Mouse (Mus musculus): ENCODE results near the gene Ctsl.
A peak's percentile ranks its signal among the peaks of the same experiment; 100 is the strongest.

Ctsl gene

DNA sequence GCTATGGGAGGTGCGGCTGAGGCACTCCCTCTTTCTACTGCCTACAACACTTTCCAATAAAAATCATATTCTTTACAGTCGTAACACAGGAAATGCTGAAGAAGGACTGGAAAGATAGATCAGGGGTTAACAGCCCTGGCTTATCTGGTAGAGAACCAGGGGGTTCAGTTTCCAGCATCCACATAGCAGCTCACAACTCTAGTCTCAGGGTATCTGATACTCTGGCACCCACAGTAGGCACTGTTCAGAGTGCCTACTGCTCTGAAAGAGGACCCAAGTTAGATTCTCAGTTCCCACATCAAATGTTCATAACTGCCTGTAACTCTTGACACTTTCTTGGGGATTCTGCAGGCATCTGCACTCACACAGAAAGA, 57.8 kb downstream of the Ctsl start:
- DNase-seq (ENCODE audit: low read depth, low spot score) = no peak

DNA sequence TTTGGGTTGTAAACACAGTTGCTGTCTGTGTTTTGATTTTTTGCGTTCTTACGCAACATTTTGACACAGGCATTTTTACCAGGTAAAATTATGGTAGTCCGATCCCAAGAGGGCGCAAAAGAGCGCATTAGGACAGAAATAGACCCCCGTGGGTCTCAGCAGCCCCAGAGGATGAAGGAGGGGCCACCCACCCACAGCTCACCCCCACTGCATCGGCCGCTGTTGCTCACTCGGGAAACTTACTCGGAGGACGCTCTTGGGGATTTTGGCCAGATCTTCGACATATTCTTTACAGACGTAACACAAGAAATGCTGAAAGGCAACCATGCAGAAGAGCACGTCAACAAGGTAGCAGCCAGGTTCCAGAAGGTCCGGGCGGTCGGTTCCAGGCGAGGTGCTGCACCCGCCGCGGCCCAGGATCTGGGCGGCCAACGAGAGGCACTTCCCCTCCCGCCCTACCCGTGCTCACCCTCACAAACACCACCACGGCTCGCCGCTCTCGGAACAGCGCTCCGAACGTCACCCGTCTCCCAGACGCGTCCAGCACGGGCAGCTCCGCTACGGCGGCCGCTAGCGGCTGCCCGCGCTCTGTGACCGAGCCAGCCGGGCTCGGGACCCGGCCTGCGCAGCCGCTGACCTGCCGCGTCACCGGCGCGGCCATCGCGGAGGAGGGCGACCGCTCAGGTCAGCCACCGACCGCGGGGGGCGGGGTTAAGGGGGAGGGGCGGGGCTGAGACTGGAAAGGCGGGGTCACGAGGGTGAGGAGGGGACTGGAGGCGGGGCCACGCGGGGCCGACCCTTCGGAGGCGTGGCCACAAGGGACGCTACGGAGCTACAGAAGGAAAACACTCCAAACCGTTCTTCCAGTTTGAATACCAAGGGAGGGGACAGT, 58.4 kb downstream of the Ctsl start, which contains the start of gene Aaed1:
Gene Aaed1 (minus strand): TSS at position 687 of the 892 bp plus-strand sequence.
- DNase-seq (ENCODE audit: low read depth, low spot score) = peak; percentile 78

DNA sequence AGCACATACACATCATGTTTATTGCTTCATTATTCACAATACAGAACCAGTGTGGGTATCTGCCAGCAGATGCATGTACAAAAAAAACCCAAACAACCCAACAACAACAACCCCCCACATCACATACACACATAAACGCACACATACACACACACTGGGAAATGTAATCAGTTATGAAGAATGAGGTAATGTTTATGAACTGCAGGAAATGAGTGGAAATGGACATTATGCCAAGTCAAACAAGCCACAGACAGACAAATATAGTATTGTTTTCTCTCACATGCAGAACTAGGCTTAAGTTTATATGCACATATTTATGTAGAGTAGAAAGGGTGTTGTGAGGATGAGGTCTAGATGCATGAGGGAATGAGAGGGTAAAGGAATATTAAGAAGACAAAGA, 59.4 kb downstream of the Ctsl start:
- DNase-seq (ENCODE audit: low read depth, low spot score) = no peak

DNA sequence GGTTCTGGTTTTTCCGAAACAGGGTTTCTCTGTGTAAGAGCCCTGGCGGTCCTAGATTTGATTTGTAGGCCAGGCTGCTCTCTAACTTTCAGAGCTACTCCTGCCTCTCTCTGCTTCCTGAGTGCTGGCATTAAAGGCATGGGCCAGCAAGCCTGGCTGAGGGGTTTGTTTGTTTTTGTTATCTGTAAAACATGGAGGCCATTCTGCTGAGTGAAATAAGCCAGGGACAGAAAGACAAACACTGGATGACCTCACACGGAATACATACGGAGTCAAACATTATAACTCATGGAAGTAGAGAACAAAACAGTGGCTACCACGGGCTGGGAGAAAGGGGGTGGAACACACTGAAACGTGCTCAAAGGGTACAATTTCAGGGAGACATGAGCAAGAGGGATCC, 60.1 kb downstream of the Ctsl start:
- no peak for DNase-seq (ENCODE audit: low read depth, low spot score)

DNA sequence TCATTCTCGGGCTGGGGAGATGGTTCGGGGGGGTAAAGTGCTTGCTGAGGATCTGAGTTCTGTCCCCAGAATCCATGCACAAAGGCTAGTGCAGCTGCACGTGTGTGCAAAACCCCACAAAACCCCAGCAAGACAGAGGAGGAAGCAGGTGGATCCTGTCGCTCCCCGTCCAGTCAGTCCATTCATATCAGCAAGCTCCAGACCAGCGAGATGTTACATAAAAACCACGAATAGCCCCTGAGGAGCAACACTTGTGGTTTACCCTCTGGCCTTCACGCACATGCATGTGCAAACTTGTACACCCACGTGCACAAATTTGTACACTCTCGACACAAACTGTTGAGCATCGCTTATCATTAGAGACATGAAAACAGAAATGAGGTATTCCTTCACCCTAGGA, 60.8 kb downstream of the Ctsl start:
- no peak for DNase-seq (ENCODE audit: low read depth, low spot score)

Data from ES-CJ7 (cell line).